Mouse (Mus musculus) bone marrow, adult 2 months (tissue): Measurements from ENCODE around the gene 4933434E20Rik. TPM values are rescaled to one million over a fixed set of nuclear protein-coding genes. Genes with fewer than 3 reads are reported as not detected.

ENCODE experiments used
- H3K27ac ChIP-seq: fragments of 200-500 bp; 2 replicates; pipeline ENCODE4 v1.5.1; 2012; ENCODE audit warnings: low read depth, mild to moderate bottlenecking, control low read depth, inconsistent platforms, low read length; ENCODE audit not compliant: control insufficient read depth, poor library complexity, insufficient read depth
- H3K4me1 ChIP-seq: fragments of 200-500 bp; 2 replicates; pipeline ENCODE4 v1.6.1; 2011; ENCODE audit warnings: low read length; ENCODE audit not compliant: control insufficient read depth, insufficient read depth
- H3K4me3 ChIP-seq: fragments of 200-500 bp; replicated peaks from 2 replicates; pipeline ENCODE3; 2011; ENCODE audit warnings: mild to moderate bottlenecking, low read depth, low read length, control low read depth; ENCODE audit not compliant: control insufficient read depth
- CTCF ChIP-seq: fragments of 200-500 bp; IDR thresholded peaks from 2 replicates; pipeline ENCODE4 v1.5.1; 2011; ENCODE audit warnings: low read length, control low read depth; ENCODE audit not compliant: control insufficient read depth, insufficient read depth
- POLR2A ChIP-seq: fragments of 200-500 bp; IDR thresholded peaks from 2 replicates; pipeline ENCODE4 v1.6.1; 2011; ENCODE audit warnings: low read depth, mild to moderate bottlenecking, control low read depth, low read length, borderline replicate concordance; ENCODE audit not compliant: control insufficient read depth
- WGBS: fragments of 180-500 bp; shearing (Covaris S2); methylation state at CpG from one replicate; pipeline ENCODE4 v1.1.7; 2018; 5-methylcytosine and 5-hydroxymethylcytosine counted together
- polyA plus RNA-seq: library from polyadenylated mRNA; stranded (reverse); fragments of >200 nt; gene quantifications from 2 replicates; pipeline ENCODE4 v1.2.4, GENCODE M21; 2011; ENCODE audit warnings: low replicate concordance; ENCODE audit not compliant: missing spikeins, insufficient read depth, insufficient read length

Gene 4933434E20Rik
- polyA plus RNA-seq, 1 experiment: 49.9 TPM

GRCm38 (mm10) chr3:90084790-90085189 is 33.4 kb downstream of the 4933434E20Rik start:
- Histone ChIP-seq H3K27ac (no peak overlapping the region), H3K4me3 (no peak overlapping the region), H3K4me1 (peaks cover 9% of the 10 kb centered on the region)
- no peak for TF ChIP-seq POLR2A
- no peak for TF ChIP-seq CTCF
- 59% methylated on average over 4 of the region's 4 CpGs for WGBS

- no peak for TF ChIP-seq POLR2A
- no peak for TF ChIP-seq CTCF
- Histone ChIP-seq H3K4me1 (peaks cover 9% of the 10 kb centered on the region), H3K4me3 (no peak overlapping the region), H3K27ac (no peak overlapping the region)
- 17% methylated on average over 6 of the region's 6 CpGs for WGBS
Observed at GRCm38 (mm10) chr3:90085281-90085680, 33.8 kb downstream of the 4933434E20Rik start.

GRCm38 (mm10) chr3:90086068-90086467 is 34.6 kb downstream of the 4933434E20Rik start:
- whole genome bisulfite sequencing: 25% methylated on average over 5 of the region's 5 CpGs
- Histone ChIP-seq H3K4me1 (peaks cover 9% of the 10 kb centered on the region), H3K4me3 (no peak overlapping the region), H3K27ac (no peak overlapping the region)
- TF ChIP-seq CTCF: no peak
- no peak for TF ChIP-seq POLR2A

GRCm38 (mm10) chr3:90088617-90089016 is 37.2 kb downstream of the 4933434E20Rik start:
- Histone ChIP-seq H3K4me3 (no peak overlapping the region), H3K4me1 (peaks cover 1% of the 10 kb centered on the region; the same call in 1 of the 2 replicates), H3K27ac (no peak overlapping the region)
- WGBS: 85% methylated on average over 2 of the region's 2 CpGs
- TF ChIP-seq CTCF (no peak), POLR2A (no peak)

- H3K4me3 ChIP-seq: no peak overlapping the region
- 82% methylated on average over 6 of the region's 6 CpGs for WGBS
- TF ChIP-seq CTCF (no peak), POLR2A (no peak)
Observed at GRCm38 (mm10) chr3:90090892-90091291, 39.5 kb downstream of the 4933434E20Rik start.

GRCm38 (mm10) chr3:90094453-90094852 is 43.0 kb downstream of the 4933434E20Rik start:
- WGBS: 74% methylated on average over 3 of the region's 3 CpGs
- TF ChIP-seq POLR2A: no peak
- TF ChIP-seq CTCF: no peak
- Histone ChIP-seq H3K4me3 (no peak overlapping the region), H3K4me1 (no peaks in the 10 kb centered on the region), H3K27ac (no peak overlapping the region)

More at GRCm38 (mm10) chr3:90090892-90091291, 39.5 kb downstream of the 4933434E20Rik start:
- Histone ChIP-seq H3K4me1 (no peaks in the 10 kb centered on the region; the same call in 1 of the 2 replicates), H3K27ac (no peak overlapping the region)

- Histone ChIP-seq H3K4me1 (no peaks in the 10 kb centered on the region), H3K4me3 (no peak overlapping the region), H3K27ac (no peak overlapping the region)
- TF ChIP-seq CTCF (no peak), POLR2A (no peak)
- WGBS: 78% methylated on average over 5 of the region's 5 CpGs
Observed at GRCm38 (mm10) chr3:90097928-90098327, 46.5 kb downstream of the 4933434E20Rik start.

GRCm38 (mm10) chr3:90101010-90101409 is 49.6 kb downstream of the 4933434E20Rik start:
- Histone ChIP-seq H3K4me1 (no peaks in the 10 kb centered on the region), H3K4me3 (no peak overlapping the region), H3K27ac (no peak overlapping the region)
- WGBS: 82% methylated on average over 3 of the region's 3 CpGs
- TF ChIP-seq CTCF (no peak), POLR2A (no peak)

GRCm38 (mm10) chr3:90101673-90102072 is 50.2 kb downstream of the 4933434E20Rik start:
- 58% methylated on average over 2 of the region's 2 CpGs for WGBS
- Histone ChIP-seq H3K4me1 (no peaks in the 10 kb centered on the region), H3K4me3 (no peak overlapping the region), H3K27ac (no peak overlapping the region)
- TF ChIP-seq CTCF (no peak), POLR2A (no peak)
